Comparison of ENCODE assay signal across 8 mouse cellular contexts in the genomic region with DNA sequence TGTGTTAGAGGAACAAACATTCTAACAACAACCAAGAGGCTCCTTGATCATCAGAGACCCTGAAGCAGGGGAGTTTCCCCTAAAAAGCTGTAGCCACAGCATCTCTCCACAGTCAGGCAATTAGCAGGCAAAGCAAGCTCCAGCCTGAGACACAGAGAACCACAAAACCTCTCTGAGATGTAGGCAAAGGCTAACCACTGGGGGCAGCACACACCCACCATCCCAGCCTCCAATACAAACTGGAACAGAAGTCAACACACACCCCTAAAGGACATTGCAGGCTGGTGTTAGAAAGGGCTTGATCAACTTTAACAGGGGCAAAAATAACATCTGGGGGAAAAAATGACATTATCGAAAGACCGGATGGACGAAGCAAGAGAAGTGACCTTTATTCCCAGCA. TPM values are rescaled to one million over a fixed set of nuclear protein-coding genes. Genes with fewer than 3 reads are reported as not detected.
DNase-seq lines count a peak whose midpoint lies in the region; ATAC-seq and TF ChIP-seq lines count a peak whose summit lies in the region.

No protein-coding gene starts in this region.

- ATAC-seq in frontal cortex, adult (ENCODE audit: low TSS enrichment) = peak; percentile 72
- ATAC-seq in granulocyte monocyte progenitor cell, adult 5-6 weeks (replicated peaks; ENCODE audit: poor library complexity, severe bottlenecking) = peak; percentile 62

- no peaks in the 10 kb centered on the region for H3K27me3 ChIP-seq in thymus, adult 2 months (ENCODE audit: control insufficient read depth, insufficient read depth, low read length)

- WGBS in thymus, adult 2 months = 87% methylated on average over 3 of the region's 3 CpGs

- no peak for DNase-seq in frontal cortex, postnatal 25 days (ENCODE audit: low spot score in 2 of 2)
- peak; percentile 52 for DNase-seq in thymus, adult 2 months
- no peak for DNase-seq in thymus, adult 18-20 months
- DNase-seq in mesoderm, embryonic 11.5 days (ENCODE audit: low read depth, low spot score) = peak; percentile 31
- no peak for DNase-seq in urinary bladder, postnatal 25 days (ENCODE audit: low spot score)
- DNase-seq in left cerebral cortex, adult 9 months (ENCODE audit: low spot score in 2 of 2) = no peak

- H3K36me3 ChIP-seq in thymus, adult 2 months (ENCODE audit: control insufficient read depth, insufficient read depth, low read length) = no peaks in the 10 kb centered on the region

- no peak for TF ChIP-seq CTCF in thymus, adult 2 months (IDR thresholded peaks at IDR 0.05; ENCODE audit: borderline replicate concordance, control insufficient read depth, extremely low read depth, insufficient read depth, low read length, poor library complexity)

- H3K4me1 ChIP-seq in thymus, adult 2 months (replicated peaks; ENCODE audit: control insufficient read depth, insufficient read depth, low read length) = peaks cover 27% of the 10 kb centered on the region

- no peak overlapping the region for H3K27ac ChIP-seq in thymus, adult 2 months (ENCODE audit: control insufficient read depth, insufficient read depth, low read length)

- H3K4me3 ChIP-seq in thymus, adult 2 months (ENCODE audit: control insufficient read depth, insufficient read depth, low read length) = no peak overlapping the region

- TF ChIP-seq POLR2A in thymus, adult 2 months (IDR thresholded peaks at IDR 0.05; ENCODE audit: control insufficient read depth, extremely low read depth, insufficient read depth, low read length, poor library complexity) = no peak

RNA-seq across cellular contexts. Expression of a gene that starts 20.1 kb away (rescaled TPM):
- polyA plus RNA-seq in thymus, adult 2 months (2012; rRNA removed) = 32.4 and 33.5 TPM in 2 replicates
- 24.0 and 26.9 TPM in 2 replicates for total RNA-seq in granulocyte monocyte progenitor cell, adult 5-6 weeks (2014; fragmentation: Nextera tagmentation)
- total RNA-seq in granulocyte monocyte progenitor cell, adult 5-6 weeks (2017) = 22.7 and 27.5 TPM in 2 replicates

RNA-seq across cellular contexts. Expression of a gene that starts 41.5 kb away (rescaled TPM):
- 61.2 and 64.8 TPM in 2 replicates for polyA plus RNA-seq in thymus, adult 2 months (2012; rRNA removed)
- total RNA-seq in granulocyte monocyte progenitor cell, adult 5-6 weeks (2014; fragmentation: Nextera tagmentation) = 10.8 and 17.3 TPM in 2 replicates
- 12.6 and 13.0 TPM in 2 replicates for total RNA-seq in granulocyte monocyte progenitor cell, adult 5-6 weeks (2017)

Comparison
In these comparisons a context has a peak if more than half of its experiments do, and no peak if none do; other contexts are left out.
1. DNase-seq: peak in thymus, adult 2 months (single experiment) and mesoderm, embryonic 11.5 days (single experiment); none in frontal cortex, postnatal 25 days (0 of 2), thymus, adult 18-20 months (0 of 2), urinary bladder, postnatal 25 days (single experiment) and left cerebral cortex, adult 9 months (0 of 2).